Mouse (Mus musculus) CH12.LX (cell line): ENCODE results near the gene Cxcl9. TPM values are rescaled to one million over a fixed set of nuclear protein-coding genes. Genes with fewer than 3 reads are reported as not detected.

ENCODE experiments used
- DNase-seq: peaks from one replicate; pipeline ENCODE4 v3.0.0-alpha.2; 2013; ENCODE audit errors: extremely low read depth
- H3K27ac ChIP-seq: 2 replicates; pipeline ENCODE4 v1.5.1; 2012; ENCODE audit warnings: low read depth, mild to moderate bottlenecking, control low read depth, moderate library complexity; ENCODE audit not compliant: insufficient read depth
- H3K27me3 ChIP-seq: replicated peaks from 2 replicates; pipeline ENCODE3; 2012; ENCODE audit warnings: inconsistent platforms
- H3K36me3 ChIP-seq, 2 experiments: replicated peaks in 1 of 2; 2 replicates each; pipeline versions ENCODE3 to v1.6.1; 2012; ENCODE audit warnings: inconsistent platforms in 1 of 2, low read length in 1 of 2, mild to moderate bottlenecking in 1 of 2, mixed read lengths in 1 of 2, moderate library complexity in 1 of 2; ENCODE audit not compliant: control insufficient read depth in 1 of 2, insufficient read depth in 1 of 2
- H3K4me1 ChIP-seq, 2 experiments: 2 replicates each; pipeline ENCODE4 v1.6.1; 2012; ENCODE audit warnings: inconsistent platforms in 1 of 2, moderate library complexity in 1 of 2; ENCODE audit not compliant: insufficient read depth in 2 of 2, control insufficient read depth in 1 of 2
- H3K4me2 ChIP-seq: 2 replicates; pipeline ENCODE4 v1.6.1; 2012; ENCODE audit warnings: low read depth, mild to moderate bottlenecking, control low read depth; ENCODE audit not compliant: poor library complexity, insufficient read depth, severe bottlenecking
- H3K4me3 ChIP-seq, 3 experiments: fragments of 150-350 bp in 1 of 3; sonication (generic) in 1 of 3; replicated peaks in 1 of 3; 2 replicates each; pipeline versions ENCODE3 to v1.5.1; 2011 to 2012; ENCODE audit warnings: low read depth in 2 of 3, low read length in 2 of 3, mild to moderate bottlenecking in 2 of 3, moderate library complexity in 2 of 3, control low read depth in 1 of 3, improper control_type of control experiment in 1 of 3, inconsistent platforms in 1 of 3, mixed read lengths in 1 of 3; ENCODE audit not compliant: poor library complexity in 1 of 3
- H3K79me2 ChIP-seq: replicated peaks from 2 replicates; pipeline ENCODE4 v1.6.1; 2012; ENCODE audit warnings: mild to moderate bottlenecking, moderate library complexity; ENCODE audit not compliant: control insufficient read depth, poor library complexity, insufficient read depth, severe bottlenecking; ENCODE audit errors: extremely low read depth
- H3K9ac ChIP-seq: 2 replicates; pipeline ENCODE4 v1.6.1; 2012; ENCODE audit warnings: low read depth, mild to moderate bottlenecking, control low read depth, moderate library complexity; ENCODE audit not compliant: insufficient read depth
- H3K9me3 ChIP-seq: replicated peaks from 2 replicates; pipeline ENCODE3; 2012; ENCODE audit warnings: low read length, inconsistent platforms, mixed read lengths
- CHD1 ChIP-seq: IDR thresholded peaks from 2 replicates; pipeline ENCODE4 v1.6.1; 2012; ENCODE audit warnings: low read depth, low read length, improper control_type of control experiment, inconsistent platforms
- E2F4 ChIP-seq: IDR thresholded peaks from 2 replicates; pipeline ENCODE4 v1.6.1; 2011; ENCODE audit warnings: low read depth, low read length, improper control_type of control experiment; ENCODE audit not compliant: insufficient replicate concordance
- ETS1 ChIP-seq: conservative IDR thresholded peaks from 2 replicates; pipeline ENCODE4 v1.6.1; 2012; ENCODE audit warnings: low read depth, mild to moderate bottlenecking, inconsistent platforms, low read length, improper control_type of control experiment, moderate library complexity
- KAT2A ChIP-seq: IDR thresholded peaks from 2 replicates; pipeline ENCODE4 v1.6.1; 2012; ENCODE audit warnings: low read length, improper control_type of control experiment, inconsistent platforms; ENCODE audit not compliant: insufficient replicate concordance
- MAZ ChIP-seq: IDR thresholded peaks from 2 replicates; pipeline ENCODE4 v1.6.1; 2012; ENCODE audit warnings: low read depth, mild to moderate bottlenecking, inconsistent platforms, low read length, improper control_type of control experiment, moderate library complexity
- MEF2A ChIP-seq: IDR thresholded peaks from 2 replicates; pipeline ENCODE4 v1.6.1; 2014; ENCODE audit warnings: low read depth, mild to moderate bottlenecking, inconsistent platforms, low read length, improper control_type of control experiment, borderline replicate concordance
- NELFE ChIP-seq: IDR thresholded peaks from 2 replicates; pipeline ENCODE4 v1.6.1; 2011; ENCODE audit warnings: low read depth, low read length, improper control_type of control experiment
- RAD21 ChIP-seq: IDR thresholded peaks from 2 replicates; pipeline ENCODE4 v1.6.1; 2011; ENCODE audit warnings: low read depth, mild to moderate bottlenecking, low read length, improper control_type of control experiment, moderate library complexity
- SIN3A ChIP-seq: IDR thresholded peaks from 2 replicates; pipeline ENCODE4 v1.6.1; 2012; ENCODE audit warnings: low read length, improper control_type of control experiment, inconsistent platforms
- TBP ChIP-seq: conservative IDR thresholded peaks from 2 replicates; pipeline ENCODE4 v1.6.1; 2011; ENCODE audit warnings: low read depth, low read length, improper control_type of control experiment
- UBTF ChIP-seq: IDR thresholded peaks from 2 replicates; pipeline ENCODE4 v1.6.1; 2012; ENCODE audit warnings: low read depth, mild to moderate bottlenecking, inconsistent platforms, low read length, improper control_type of control experiment, moderate library complexity
- USF1 ChIP-seq: IDR thresholded peaks from 2 replicates; pipeline ENCODE4 v1.6.1; 2014; ENCODE audit warnings: low read depth, mild to moderate bottlenecking, inconsistent platforms, low read length, improper control_type of control experiment
- ZMIZ1 ChIP-seq: IDR thresholded peaks from 2 replicates; pipeline ENCODE4 v1.6.1; 2012; ENCODE audit warnings: low read depth, mild to moderate bottlenecking, inconsistent platforms, low read length, improper control_type of control experiment
- dilution Hi-C: fragments of 300-500 bp; cut with MboI; formaldehyde crosslinking; loops from 2 replicates; pipeline ENCODE4 v1.14.3; 2020; ENCODE audit warnings: low sequenced_read_pairs; ENCODE audit not compliant: extremely low pct_unique_long_range_greater_than_20kb, extremely low pct_ligation_motif_present
- in situ Hi-C: fragments of 300-500 bp; cut with MboI; formaldehyde crosslinking; loops from 3 replicates; pipeline ENCODE4 v1.14.3; 2019; ENCODE audit warnings: low sequenced_read_pairs, low pct_ligation_motif_present, low pct_unique_long_range_greater_than_20kb, mixed read lengths
- polyA plus RNA-seq: library from polyadenylated mRNA; unstranded; fragments of >175 nt; gene quantifications from 2 replicates; pipeline ENCODE4 v1.2.1, GENCODE M21; 2012; ENCODE audit warnings: low read depth; ENCODE audit not compliant: insufficient read length
- total RNA-seq, 2 experiments: library from RNA; depleted of rRNA; stranded (reverse); fragments of 300-350 nt in 1 of 2; fragments of >200 nt in 1 of 2; gene quantifications; 2 replicates each; pipeline ENCODE4 v1.2.3; 2012 to 2014

Cxcl9 gene
- total and polyA plus RNA-seq, 3 experiments = not detected

DNA sequence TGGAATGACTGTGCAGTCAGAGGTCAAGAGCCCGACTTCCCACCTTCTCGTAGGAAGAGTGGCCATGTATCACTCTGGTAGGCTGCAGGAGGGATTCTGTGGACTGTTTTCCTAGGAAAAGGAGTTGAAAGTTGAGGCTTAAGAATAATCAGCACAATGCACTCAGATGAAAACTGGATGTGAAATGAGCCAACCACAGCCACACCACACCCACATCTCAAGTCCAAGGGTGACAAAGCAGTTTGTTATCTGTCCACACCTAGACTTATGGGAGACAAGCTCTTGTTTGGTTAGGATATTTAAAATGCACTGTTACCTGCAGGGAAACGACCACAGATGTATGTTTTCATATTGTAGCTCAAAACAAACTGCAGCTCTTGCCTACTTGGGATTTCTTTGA lies 44.8 kb downstream of the Cxcl9 start:
- in situ Hi-C loops = no loop called here
- H3K4me1 ChIP-seq = peaks cover 4 to 23% of the 10 kb centered on the region in 2 experiments; a peak in 3 of 4 replicates
- no peak overlapping the region for H3K4me2 ChIP-seq

GRCm38 (mm10) chr5:92282571-92282970 lies 45.3 kb downstream of the Cxcl9 start:
- no peak for DNase-seq
- H3K4me2 ChIP-seq = no peak overlapping the region
- H3K27ac ChIP-seq = no peak overlapping the region
- H3K4me1 ChIP-seq = peaks cover 4 to 23% of the 10 kb centered on the region in 2 experiments; a peak in 3 of 4 replicates
- no peak for TF ChIP-seq NELFE
- no peak for TF ChIP-seq TBP
- no peak for TF ChIP-seq SIN3A
- TF ChIP-seq ZMIZ1 = no peak
- TF ChIP-seq MEF2A = no peak
- TF ChIP-seq ETS1 = no peak
- no peak for TF ChIP-seq E2F4
- TF ChIP-seq MAZ = no peak
- no peak for TF ChIP-seq UBTF
- no peak overlapping the region for H3K4me3 ChIP-seq
- dilution Hi-C loops (no loop called here), in situ Hi-C loops (no loop called here)
- no peaks in the 10 kb centered on the region for H3K9me3 ChIP-seq
- H3K27me3 ChIP-seq = no peaks in the 10 kb centered on the region
- H3K9ac ChIP-seq = no peak overlapping the region
- H3K79me2 ChIP-seq = no peaks in the 10 kb centered on the region
- H3K36me3 ChIP-seq = peaks cover 23 to 49% of the 10 kb centered on the region in 2 experiments

More for the DNA sequence above, 44.8 kb downstream of the Cxcl9 start:
- peak; percentile 7 for DNase-seq
- no peak overlapping the region for H3K4me3 ChIP-seq
- TF ChIP-seq USF1 (no peak), TBP (no peak), MAZ (no peak), RAD21 (no peak), CHD1 (no peak), UBTF (no peak), KAT2A (no peak)
- H3K36me3 ChIP-seq = peaks cover 28 to 55% of the 10 kb centered on the region in 2 experiments
- no peak overlapping the region for H3K9ac ChIP-seq
- no peaks in the 10 kb centered on the region for H3K79me2 ChIP-seq
- H3K27me3 ChIP-seq = no peaks in the 10 kb centered on the region
- no peak overlapping the region for H3K27ac ChIP-seq
- dilution Hi-C loops = no loop called here
- no peaks in the 10 kb centered on the region for H3K9me3 ChIP-seq
